Mouse (Mus musculus): ENCODE data around the gene Lactbl1. TPM values are rescaled to one million over a fixed set of nuclear protein-coding genes. Genes with fewer than 3 reads are reported as not detected.

Lactbl1 gene
- polyA plus RNA-seq, 1 experiment from 2014 or later, result not detected

DNA sequence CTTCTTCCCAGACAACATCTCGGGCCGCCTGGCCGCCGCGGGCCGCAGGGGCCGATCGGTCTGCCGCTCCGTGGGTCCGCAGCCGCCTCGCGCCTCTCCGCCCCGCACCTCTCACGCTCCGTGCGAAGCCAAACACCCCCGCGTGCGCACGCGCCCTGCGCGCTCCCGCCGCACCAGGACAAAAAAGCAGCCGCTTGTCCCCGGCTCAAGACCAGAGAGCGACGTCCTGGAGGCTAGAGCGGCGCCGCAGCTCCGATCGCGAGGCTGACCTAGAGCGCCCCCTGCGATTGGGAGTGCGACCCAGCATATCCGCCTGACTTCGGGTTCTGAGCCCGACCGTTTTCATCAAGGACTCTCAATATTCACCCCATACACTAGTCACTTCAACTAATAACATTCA, 19.9 kb upstream of the Lactbl1 start, which contains the start of gene Kdm1a:
Kdm1a (minus strand) TSS at position 156 of the 400 bp plus-strand sequence.
- Histone ChIP-seq H3K4me3 (peak within 1 kb of the TSS; percentile 92), H3K4me1 (peaks cover 20% of the 10 kb centered on the region), H3K27ac (peak within 1 kb of the TSS; percentile 98), H3K9ac (peak within 1 kb of the TSS; percentile 99), H3K9me3 (replicated peaks) (no peaks in the 10 kb centered on the region), H3K36me3 (ENCODE audit: poor library complexity, severe bottlenecking) (no peaks in the 10 kb centered on the region), H3K4me2 (peak within 1 kb of the TSS; percentile 75), H3K27me3 (no peaks in the 10 kb centered on the region)
- under 1% methylated on average over 34 of the region's 45 CpGs for WGBS
- ATAC-seq, result peak; percentile 91

- H3K36me3 ChIP-seq (ENCODE audit: poor library complexity, severe bottlenecking), result no peaks in the 10 kb centered on the region
- no peaks in the 10 kb centered on the region for H3K27me3 ChIP-seq
- 91% methylated on average over 19 of the region's 19 CpGs for WGBS
- H3K4me1 ChIP-seq, result peaks cover 4% of the 10 kb centered on the region
- H3K27ac ChIP-seq, result no peak overlapping the region
- H3K4me2 ChIP-seq, result no peak overlapping the region
- no peaks in the 10 kb centered on the region for H3K9me3 ChIP-seq (replicated peaks)
- ATAC-seq, result no peak
- no peak overlapping the region for H3K4me3 ChIP-seq
- no peak overlapping the region for H3K9ac ChIP-seq
Measured at GRCm38 (mm10) chr4:136605756-136606485, 16.5 kb upstream of the Lactbl1 start.

GRCm38 (mm10) chr4:136610387-136610856, 12.0 kb upstream of the Lactbl1 start, which contains the start of gene Tex46:
Gene Tex46, plus strand, starts transcription at chr4:136610437.
- Histone ChIP-seq H3K9ac (no peak within 1 kb of the TSS), H3K4me2 (no peak within 1 kb of the TSS), H3K27ac (no peak within 1 kb of the TSS), H3K4me3 (no peak within 1 kb of the TSS), H3K27me3 (no peaks in the 10 kb centered on the region), H3K9me3 (replicated peaks) (no peaks in the 10 kb centered on the region), H3K4me1 (no peaks in the 10 kb centered on the region), H3K36me3 (ENCODE audit: poor library complexity, severe bottlenecking) (no peaks in the 10 kb centered on the region)
- 74% methylated on average over 4 of the region's 4 CpGs for WGBS
- ATAC-seq, result no peak

- no peak overlapping the region for H3K9ac ChIP-seq
- H3K27me3 ChIP-seq, result no peaks in the 10 kb centered on the region
- no peaks in the 10 kb centered on the region for H3K36me3 ChIP-seq (ENCODE audit: poor library complexity, severe bottlenecking)
- H3K27ac ChIP-seq, result no peak overlapping the region
- no peak overlapping the region for H3K4me3 ChIP-seq
- ATAC-seq, result no peak
- WGBS, result 60% methylated on average over 7 of the region's 7 CpGs
- H3K9me3 ChIP-seq (replicated peaks), result no peaks in the 10 kb centered on the region
- H3K4me1 ChIP-seq, result no peaks in the 10 kb centered on the region
- no peak overlapping the region for H3K4me2 ChIP-seq
Measured at GRCm38 (mm10) chr4:136613657-136614056, 8.8 kb upstream of the Lactbl1 start.

- H3K4me1 ChIP-seq, result no peaks in the 10 kb centered on the region
- H3K27ac ChIP-seq, result no peak overlapping the region
- no peaks in the 10 kb centered on the region for H3K27me3 ChIP-seq
- no peaks in the 10 kb centered on the region for H3K36me3 ChIP-seq (ENCODE audit: poor library complexity, severe bottlenecking)
- H3K4me2 ChIP-seq, result no peak overlapping the region
- no peak overlapping the region for H3K9ac ChIP-seq
- H3K9me3 ChIP-seq (replicated peaks), result no peaks in the 10 kb centered on the region
- WGBS, result 4% methylated on average over 1 of the region's 1 CpGs
- H3K4me3 ChIP-seq, result no peak overlapping the region
- peak; percentile 38; the same call in 1 of the 2 replicates for ATAC-seq
Measured at GRCm38 (mm10) chr4:136621336-136621735, 1.1 kb upstream of the Lactbl1 start.

GRCm38 (mm10) chr4:136621956-136622355, 465 bp upstream of the Lactbl1 start:
- no peak overlapping the region for H3K4me3 ChIP-seq
- no peaks in the 10 kb centered on the region for H3K27me3 ChIP-seq
- no peak overlapping the region for H3K4me2 ChIP-seq
- no peaks in the 10 kb centered on the region for H3K9me3 ChIP-seq (replicated peaks)
- no peaks in the 10 kb centered on the region for H3K36me3 ChIP-seq (ENCODE audit: poor library complexity, severe bottlenecking)
- H3K27ac ChIP-seq, result no peak overlapping the region
- H3K4me1 ChIP-seq, result no peaks in the 10 kb centered on the region
- ATAC-seq, result no peak
- H3K9ac ChIP-seq, result no peak overlapping the region
- 46% methylated on average over 5 of the region's 5 CpGs for WGBS

- no peak overlapping the region for H3K27ac ChIP-seq
- no peak overlapping the region for H3K9ac ChIP-seq
- no peaks in the 10 kb centered on the region for H3K9me3 ChIP-seq (replicated peaks)
- H3K4me3 ChIP-seq, result no peak overlapping the region
- H3K4me2 ChIP-seq, result no peak overlapping the region
- H3K36me3 ChIP-seq (ENCODE audit: poor library complexity, severe bottlenecking), result no peaks in the 10 kb centered on the region
- WGBS, result 73% methylated on average over 6 of the region's 6 CpGs
- H3K27me3 ChIP-seq, result no peaks in the 10 kb centered on the region
- no peak for ATAC-seq
- peaks cover 14% of the 10 kb centered on the region for H3K4me1 ChIP-seq
Measured at GRCm38 (mm10) chr4:136626590-136626989, 4.2 kb downstream of the Lactbl1 start.

- H3K9ac ChIP-seq, result no peak overlapping the region
- H3K4me1 ChIP-seq, result peaks cover 14% of the 10 kb centered on the region
- no peaks in the 10 kb centered on the region for H3K9me3 ChIP-seq (replicated peaks)
- WGBS, result 76% methylated on average over 11 of the region's 11 CpGs
- H3K27me3 ChIP-seq, result peaks cover 13% of the 10 kb centered on the region
- no peak overlapping the region for H3K4me2 ChIP-seq
- 0 out of 2 replicates have a peak, but pooled peaks have one; percentile 24 for ATAC-seq
- H3K4me3 ChIP-seq, result no peak overlapping the region
- no peak overlapping the region for H3K27ac ChIP-seq
- no peaks in the 10 kb centered on the region for H3K36me3 ChIP-seq (ENCODE audit: poor library complexity, severe bottlenecking)
Measured at GRCm38 (mm10) chr4:136631237-136631994, 9.0 kb downstream of the Lactbl1 start.

GRCm38 (mm10) chr4:136635995-136636394, 13.6 kb downstream of the Lactbl1 start:
- peaks cover 30% of the 10 kb centered on the region for H3K4me1 ChIP-seq

DNA sequence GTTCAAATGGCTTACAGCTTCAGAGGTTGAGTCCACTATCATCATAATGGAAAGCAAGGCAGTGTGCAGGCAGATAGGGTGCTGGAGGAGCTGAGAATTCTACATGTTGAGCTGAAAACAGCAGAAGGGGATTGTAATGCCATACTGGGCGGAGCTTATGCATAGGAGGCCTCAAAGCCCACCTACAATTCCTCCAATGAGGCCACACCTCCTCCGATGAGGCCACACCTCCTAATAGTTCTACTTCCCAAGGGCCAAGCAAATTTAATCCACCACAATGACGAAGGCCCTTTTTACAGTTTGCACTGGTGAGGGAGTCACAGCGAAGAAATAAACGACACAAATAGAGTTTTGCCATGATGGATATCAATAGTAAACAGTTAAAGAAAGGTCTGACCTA, 14.1 kb downstream of the Lactbl1 start:
- Histone ChIP-seq H3K27ac (no peak overlapping the region), H3K9me3 (replicated peaks) (no peaks in the 10 kb centered on the region), H3K9ac (no peak overlapping the region), H3K4me3 (no peak overlapping the region), H3K27me3 (peaks cover 40% of the 10 kb centered on the region), H3K36me3 (ENCODE audit: poor library complexity, severe bottlenecking) (no peaks in the 10 kb centered on the region), H3K4me2 (no peak overlapping the region), H3K4me1 (peaks cover 25% of the 10 kb centered on the region)
- ATAC-seq, result no peak
- WGBS, result 59% methylated on average over 5 of the region's 5 CpGs

More at GRCm38 (mm10) chr4:136635995-136636394, 13.6 kb downstream of the Lactbl1 start:
- no peaks in the 10 kb centered on the region for H3K36me3 ChIP-seq (ENCODE audit: poor library complexity, severe bottlenecking)
- H3K9me3 ChIP-seq (replicated peaks), result no peaks in the 10 kb centered on the region
- H3K4me2 ChIP-seq, result no peak overlapping the region
- peaks cover 40% of the 10 kb centered on the region for H3K27me3 ChIP-seq
- no peak overlapping the region for H3K9ac ChIP-seq
- no peak overlapping the region for H3K27ac ChIP-seq
- no peak for ATAC-seq
- no peak overlapping the region for H3K4me3 ChIP-seq

DNA sequence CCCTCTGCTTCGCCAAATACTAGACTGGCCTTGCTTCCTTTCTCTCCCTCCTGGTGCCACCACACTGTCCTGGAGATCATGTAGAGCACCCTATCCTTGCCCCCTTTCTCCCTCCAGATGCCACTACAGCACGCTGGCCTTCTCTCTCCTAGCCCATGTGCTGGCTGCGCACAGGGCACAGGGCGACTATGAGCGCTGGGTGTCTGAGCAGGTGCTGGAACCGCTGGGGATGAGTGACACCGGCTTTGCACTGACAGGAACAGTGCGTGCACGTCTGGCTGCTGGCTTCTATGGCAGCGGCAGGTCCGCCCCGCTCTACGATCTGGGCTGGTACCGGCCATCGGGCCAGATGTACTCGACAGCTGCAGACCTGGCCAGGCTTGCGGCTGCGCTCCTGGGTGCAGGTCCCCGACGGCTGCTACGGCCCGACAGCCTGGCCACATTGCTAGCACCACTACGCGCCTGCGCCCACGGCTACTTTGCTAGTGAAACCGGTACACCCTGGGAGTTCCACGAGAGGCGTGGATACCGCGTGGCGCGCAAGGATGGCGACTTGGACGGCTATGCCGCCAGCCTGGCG, 14.7 kb downstream of the Lactbl1 start:
- peak; percentile 65 for ATAC-seq
- Histone ChIP-seq H3K27me3 (peaks cover 40% of the 10 kb centered on the region), H3K9ac (peak overlapping the region; percentile 64), H3K27ac (no peak overlapping the region), H3K4me2 (peak overlapping the region; percentile 84), H3K9me3 (replicated peaks) (no peaks in the 10 kb centered on the region), H3K4me1 (peaks cover 24% of the 10 kb centered on the region), H3K4me3 (peak overlapping the region; percentile 49), H3K36me3 (ENCODE audit: poor library complexity, severe bottlenecking) (no peaks in the 10 kb centered on the region)
- 13% methylated on average over 37 of the region's 37 CpGs for WGBS

Measured in forebrain, embryonic 13.5 days (tissue).